In the genomic region with DNA sequence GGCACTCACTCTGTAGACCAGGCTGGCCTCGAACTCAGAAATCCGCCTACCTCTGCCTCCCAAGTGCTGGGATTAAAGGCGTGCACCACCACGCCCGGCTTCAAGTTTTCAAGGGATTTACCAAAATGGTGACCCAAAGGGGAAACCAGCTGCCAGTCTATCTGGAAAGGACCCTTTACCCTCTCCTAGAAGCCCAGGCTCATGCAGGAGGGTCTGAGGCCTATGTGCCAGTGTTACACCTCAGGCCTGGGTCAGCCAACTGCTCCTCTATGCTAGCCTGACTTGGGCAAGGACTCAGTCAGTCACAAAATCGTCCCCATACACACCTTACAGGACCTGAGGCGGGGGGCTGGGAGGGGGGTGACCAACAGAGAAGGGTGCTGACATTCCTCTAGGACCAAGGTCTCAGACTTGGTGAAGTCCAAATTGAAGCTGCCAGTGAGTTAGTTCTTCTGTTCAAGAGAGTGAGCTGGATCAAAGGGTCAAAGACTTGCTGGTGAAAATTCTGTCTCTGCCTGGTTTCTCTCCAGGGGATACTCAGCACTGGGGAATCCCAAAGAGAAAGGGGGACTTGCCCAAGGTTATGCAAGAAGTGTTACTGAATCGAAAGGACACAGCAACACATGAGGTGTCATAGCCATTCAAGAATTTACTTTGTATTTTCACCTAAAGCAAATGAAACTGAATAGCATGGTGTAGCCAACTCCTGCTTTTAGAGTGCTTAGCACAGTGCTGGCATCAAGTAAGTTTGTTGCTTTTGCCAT, we compare ENCODE assay signal across 8 mouse cellular contexts. TPM values are rescaled to one million over a fixed set of nuclear protein-coding genes. Genes with fewer than 3 reads are reported as not detected.
DNase-seq lines count a peak whose midpoint lies in the region; ATAC-seq lines count a peak whose summit lies in the region.

No protein-coding gene starts in this region.

- peak overlapping the region; percentile 95 for H3K4me2 ChIP-seq in lung, embryonic 16.5 days (ENCODE audit: low read depth, low read length)
- H3K4me2 ChIP-seq in embryonic facial prominence, embryonic 12.5 days (replicated peaks) = peak overlapping the region; percentile 81
- H3K4me2 ChIP-seq in intestine, embryonic 15.5 days (replicated peaks) = peak overlapping the region; percentile 82
- H3K4me2 ChIP-seq in neural tube, embryonic 13.5 days = peak overlapping the region; percentile 73

- no peaks in the 10 kb centered on the region for H3K36me3 ChIP-seq in lung, embryonic 16.5 days (ENCODE audit: control insufficient read depth, insufficient read depth, low read length)
- no peaks in the 10 kb centered on the region for H3K36me3 ChIP-seq in embryonic facial prominence, embryonic 12.5 days
- H3K36me3 ChIP-seq in intestine, embryonic 15.5 days = no peaks in the 10 kb centered on the region
- H3K36me3 ChIP-seq in neural tube, embryonic 13.5 days = no peaks in the 10 kb centered on the region

- H3K9me3 ChIP-seq in lung, embryonic 16.5 days (ENCODE audit: control insufficient read depth, low read length) = no peaks in the 10 kb centered on the region
- no peaks in the 10 kb centered on the region for H3K9me3 ChIP-seq in embryonic facial prominence, embryonic 12.5 days
- no peaks in the 10 kb centered on the region for H3K9me3 ChIP-seq in intestine, embryonic 15.5 days
- H3K9me3 ChIP-seq in neural tube, embryonic 13.5 days = no peaks in the 10 kb centered on the region

- H3K27me3 ChIP-seq in lung, embryonic 16.5 days (ENCODE audit: control insufficient read depth, insufficient read depth, low read depth, low read length) = no peaks in the 10 kb centered on the region
- no peaks in the 10 kb centered on the region for H3K27me3 ChIP-seq in embryonic facial prominence, embryonic 12.5 days
- no peaks in the 10 kb centered on the region for H3K27me3 ChIP-seq in intestine, embryonic 15.5 days (replicated peaks)
- no peaks in the 10 kb centered on the region for H3K27me3 ChIP-seq in neural tube, embryonic 13.5 days

- peak overlapping the region; percentile 92 for H3K27ac ChIP-seq in lung, embryonic 16.5 days (ENCODE audit: low read length)
- H3K27ac ChIP-seq in embryonic facial prominence, embryonic 12.5 days = peak overlapping the region; percentile 82; the same call in 1 of the 2 replicates
- H3K27ac ChIP-seq in intestine, embryonic 15.5 days = peak overlapping the region; percentile 87; the same call in 1 of the 2 replicates
- peak overlapping the region; percentile 96 for H3K27ac ChIP-seq in neural tube, embryonic 13.5 days (replicated peaks)

- H3K4me3 ChIP-seq in lung, embryonic 16.5 days (ENCODE audit: low read length) = peak overlapping the region; percentile 92
- H3K4me3 ChIP-seq in embryonic facial prominence, embryonic 12.5 days = peak overlapping the region; percentile 95
- H3K4me3 ChIP-seq in intestine, embryonic 15.5 days (replicated peaks) = peak overlapping the region; percentile 94
- peak overlapping the region; percentile 96 for H3K4me3 ChIP-seq in neural tube, embryonic 13.5 days

- no peak for DNase-seq in lung, postnatal 10 days
- no peak for DNase-seq in ovary, adult 18-20 months (ENCODE audit: low spot score)
- no peak for DNase-seq in frontal cortex, postnatal 10 days (ENCODE audit: low spot score in 2 of 2)
- DNase-seq in urinary bladder, postnatal 25 days (ENCODE audit: low spot score) = no peak

- 77% methylated on average over 8 of the region's 8 CpGs for WGBS in lung, embryonic 16.5 days
- WGBS in embryonic facial prominence, embryonic 12.5 days = 86% methylated on average over 8 of the region's 8 CpGs
- WGBS in intestine, embryonic 15.5 days = 87% methylated on average over 8 of the region's 8 CpGs
- 86% methylated on average over 8 of the region's 8 CpGs for WGBS in neural tube, embryonic 13.5 days

- ATAC-seq in lung, embryonic 16.5 days (ENCODE audit: low read depth) = no peak
- ATAC-seq in embryonic facial prominence, embryonic 12.5 days (ENCODE audit: insufficient number of reproducible peaks, insufficient read depth, low FRiP score, low TSS enrichment) = no peak
- no peak for ATAC-seq in intestine, embryonic 15.5 days
- ATAC-seq in neural tube, embryonic 13.5 days (ENCODE audit: low read depth) = no peak

- H3K4me1 ChIP-seq in lung, embryonic 16.5 days (replicated peaks; ENCODE audit: control insufficient read depth, insufficient read depth, low read length) = peaks cover 50% of the 10 kb centered on the region
- peaks cover 55% of the 10 kb centered on the region for H3K4me1 ChIP-seq in embryonic facial prominence, embryonic 12.5 days
- H3K4me1 ChIP-seq in intestine, embryonic 15.5 days (replicated peaks) = peaks cover 42% of the 10 kb centered on the region
- peaks cover 61% of the 10 kb centered on the region for H3K4me1 ChIP-seq in neural tube, embryonic 13.5 days (replicated peaks)

- H3K9ac ChIP-seq in lung, embryonic 16.5 days (ENCODE audit: low read length) = peak overlapping the region; percentile 93
- H3K9ac ChIP-seq in embryonic facial prominence, embryonic 12.5 days = peak overlapping the region; percentile 98
- H3K9ac ChIP-seq in intestine, embryonic 15.5 days = peak overlapping the region; percentile 74
- peak overlapping the region; percentile 100 for H3K9ac ChIP-seq in neural tube, embryonic 13.5 days

RNA-seq across cellular contexts. Expression of gene Myl9, which starts 55.5 kb away (rescaled TPM):
- polyA plus RNA-seq in lung, embryonic 16.5 days (2015; fragmentation: Nextera tagmentation; extraction: Ambion mirVana) = 371 and 400 TPM in 2 replicates
- polyA plus RNA-seq in embryonic facial prominence, embryonic 12.5 days (2016; fragmentation: Nextera tagmentation; extraction: Ambion mirVana) = 182 and 184 TPM in 2 replicates
- polyA plus RNA-seq in intestine, embryonic 15.5 days (2015; fragmentation: Nextera tagmentation; extraction: Ambion mirVana) = 1,100 and 1,103 TPM in 2 replicates
- 55.2 and 56.0 TPM in 2 replicates for polyA plus RNA-seq in neural tube, embryonic 13.5 days (2015; fragmentation: Nextera tagmentation; extraction: Ambion mirVana)
